Mouse (Mus musculus) cerebellum, adult 18-20 months (tissue): ENCODE data around the gene Ramp1.

Source experiments
- DNase-seq, 2 experiments: peaks; one replicate each; pipeline ENCODE4 v3.0.0; 2021

Gene Ramp1

GRCm38 (mm10) chr1:91241249-91241648, 61.6 kb downstream of the Ramp1 start:
- no peak for DNase-seq

GRCm38 (mm10) chr1:91248242-91248641, 68.6 kb downstream of the Ramp1 start:
- no peak for DNase-seq

- DNase-seq = peak; percentile 14 to 23
Observed at GRCm38 (mm10) chr1:91248970-91249369, 69.3 kb downstream of the Ramp1 start.

- peak; percentile 92 to 97 for DNase-seq
Observed at GRCm38 (mm10) chr1:91249564-91250414, 70.2 kb downstream of the Ramp1 start, which contains the start of gene Ube2f. TSS of gene Ube2f (plus strand) at chr1:91250304.

GRCm38 (mm10) chr1:91250415-91251147, 71.0 kb downstream of the Ramp1 start:
- DNase-seq = peak in 1 of 2 experiments; percentile 40

- no peak for DNase-seq
Observed at GRCm38 (mm10) chr1:91251148-91251650, 71.6 kb downstream of the Ramp1 start.

GRCm38 (mm10) chr1:91251927-91252326, 72.3 kb downstream of the Ramp1 start:
- DNase-seq = no peak

- no peak for DNase-seq
Observed at GRCm38 (mm10) chr1:91257918-91258317, 78.3 kb downstream of the Ramp1 start.

GRCm38 (mm10) chr1:91259794-91260193, 80.2 kb downstream of the Ramp1 start:
- DNase-seq = no peak

GRCm38 (mm10) chr1:91262508-91262907, 82.9 kb downstream of the Ramp1 start:
- no peak for DNase-seq

- DNase-seq = no peak
Observed at GRCm38 (mm10) chr1:91272260-91272659, 92.6 kb downstream of the Ramp1 start.
